Comparison of ENCODE assay signal across 15 mouse cellular contexts in the genomic region with DNA sequence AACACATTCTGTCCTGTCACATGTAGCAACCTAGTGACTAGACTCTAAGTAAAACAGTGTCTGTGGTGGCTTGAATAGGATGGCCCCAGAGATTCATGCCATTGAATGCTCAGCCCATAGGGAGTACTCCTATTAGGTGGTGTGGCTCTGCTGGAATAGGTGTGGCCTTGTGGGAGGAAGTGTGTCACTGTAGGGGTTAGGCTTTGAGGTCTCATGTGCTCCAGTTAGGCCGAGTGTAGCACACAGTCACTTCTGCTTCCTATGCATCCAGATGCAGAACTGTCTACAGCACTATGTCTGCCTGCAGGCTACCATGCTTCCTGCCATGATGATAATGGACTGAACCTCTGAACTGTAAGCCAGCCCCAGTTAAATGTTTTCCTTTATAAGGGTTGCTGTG.
"Had no signal": no experiment of that assay in that cellular context is flagged by ENCODE, and none has a peak within 500 bp of the region (broad histone marks: within the 10 kb centered on the region; RNA-seq: fewer than 3 reads in every experiment).

No protein-coding gene starts in this region.

- H3K27ac ChIP-seq: kidney, embryonic 15.5 days; limb, embryonic 12.5 days; liver, embryonic 14.5 days; midbrain, embryonic 10.5 days; neural tube, embryonic 13.5 days; stomach, postnatal 0 days had no signal

- H3K4me3 ChIP-seq: kidney, embryonic 15.5 days; limb, embryonic 12.5 days; midbrain, embryonic 10.5 days; neural tube, embryonic 13.5 days had no signal

- H3K36me3 ChIP-seq: kidney, embryonic 15.5 days; limb, embryonic 12.5 days; midbrain, embryonic 10.5 days; neural tube, embryonic 13.5 days had no signal

- H3K9me3 ChIP-seq: kidney, embryonic 15.5 days; limb, embryonic 12.5 days; midbrain, embryonic 10.5 days; neural tube, embryonic 13.5 days had no signal

- H3K9ac ChIP-seq: kidney, embryonic 15.5 days; limb, embryonic 12.5 days; liver, embryonic 14.5 days; neural tube, embryonic 13.5 days had no signal

- H3K27me3 ChIP-seq: kidney, embryonic 15.5 days; limb, embryonic 12.5 days; neural tube, embryonic 13.5 days had no signal

- H3K4me2 ChIP-seq: kidney, embryonic 15.5 days; limb, embryonic 12.5 days; neural tube, embryonic 13.5 days had no signal

- H3K4me1 ChIP-seq: kidney, embryonic 15.5 days; limb, embryonic 12.5 days; midbrain, embryonic 10.5 days; neural tube, embryonic 13.5 days had no signal

- DNase-seq: kidney, adult 18-20 months; kidney, postnatal 14 days; layer of hippocampus, adult 9-11 months; layer of hippocampus, postnatal 36 days; liver; lung, adult 18-20 months; midbrain, embryonic 14.5 days; right cerebral cortex, adult 18-20 months; right cerebral cortex, postnatal 25 days had no signal
